Mouse (Mus musculus): ENCODE results near the gene Map3k20.

DNA sequence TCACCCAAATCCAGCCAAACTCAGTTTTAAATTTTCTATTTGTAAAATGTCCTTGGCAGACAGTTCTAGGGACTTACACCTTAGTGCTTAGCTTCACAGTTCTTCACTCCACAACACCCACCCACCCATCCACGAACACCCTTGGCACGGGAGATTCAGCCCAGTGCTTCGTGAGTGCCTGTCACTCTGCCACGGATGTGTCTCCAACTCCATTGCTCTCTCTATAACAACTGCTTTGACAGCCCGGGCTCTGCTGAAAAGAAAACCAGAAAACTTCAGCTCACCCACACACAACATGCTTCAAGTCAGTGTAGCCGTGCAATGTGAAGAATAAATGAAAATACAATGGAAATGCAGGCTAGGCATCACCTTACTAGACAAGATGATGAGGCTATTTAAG is 97.2 kb downstream of the Map3k20 start:
- no peak for TF ChIP-seq CTCF (IDR thresholded peaks at IDR 0.05; ENCODE audit: insufficient read depth, low read length)
- TF ChIP-seq POLR2A (IDR thresholded peaks at IDR 0.05; ENCODE audit: borderline replicate concordance, extremely low read depth, low read depth, low read length), result no peak

Measured in lung, adult 2 months (tissue).